Mouse (Mus musculus): ENCODE data around the gene Atrnl1. TPM values are rescaled to one million over a fixed set of nuclear protein-coding genes. Genes with fewer than 3 reads are reported as not detected.

Gene Atrnl1
- polyA plus RNA-seq, 1 experiment from 2014 or later = 8.9 TPM

GRCm38 (mm10) chr19:57786699-57787098 lies 175.9 kb downstream of the Atrnl1 start:
- WGBS = 60% methylated on average over 5 of the region's 5 CpGs
- Histone ChIP-seq H3K27me3 (ENCODE audit: insufficient read depth, low read length) (no peaks in the 10 kb centered on the region), H3K27ac (ENCODE audit: low read length) (no peak overlapping the region), H3K36me3 (ENCODE audit: insufficient read depth, low read length) (no peaks in the 10 kb centered on the region), H3K4me1 (ENCODE audit: insufficient read depth, low read length) (no peaks in the 10 kb centered on the region), H3K9me3 (ENCODE audit: low read length) (no peaks in the 10 kb centered on the region), H3K4me3 (ENCODE audit: low read length) (no peak overlapping the region), H3K4me2 (replicated peaks; ENCODE audit: low read depth, low read length) (no peak overlapping the region), H3K9ac (replicated peaks; ENCODE audit: low read length) (no peak overlapping the region)
- ATAC-seq (ENCODE audit: low FRiP score, low TSS enrichment) = peak; percentile 65

GRCm38 (mm10) chr19:57802207-57802606 lies 191.4 kb downstream of the Atrnl1 start:
- Histone ChIP-seq H3K4me2 (replicated peaks; ENCODE audit: low read depth, low read length) (no peak overlapping the region), H3K9me3 (ENCODE audit: low read length) (no peaks in the 10 kb centered on the region), H3K4me1 (ENCODE audit: insufficient read depth, low read length) (peaks cover 11% of the 10 kb centered on the region; the same call in 1 of the 2 replicates), H3K27ac (ENCODE audit: low read length) (peak overlapping the region; percentile 90), H3K4me3 (ENCODE audit: low read length) (no peak overlapping the region), H3K36me3 (ENCODE audit: insufficient read depth, low read length) (peaks cover 6% of the 10 kb centered on the region; the same call in 1 of the 2 replicates), H3K27me3 (ENCODE audit: insufficient read depth, low read length) (no peaks in the 10 kb centered on the region), H3K9ac (replicated peaks; ENCODE audit: low read length) (no peak overlapping the region)
- 0 out of 2 replicates have a peak, but pooled peaks have one; percentile 19 for ATAC-seq (ENCODE audit: low FRiP score, low TSS enrichment)
- WGBS = 61% methylated on average over 9 of the region's 9 CpGs

- 46% methylated on average over 14 of the region's 14 CpGs for WGBS
- Histone ChIP-seq H3K27me3 (ENCODE audit: insufficient read depth, low read length) (no peaks in the 10 kb centered on the region), H3K9ac (replicated peaks; ENCODE audit: low read length) (no peak overlapping the region), H3K4me3 (ENCODE audit: low read length) (no peak overlapping the region), H3K36me3 (ENCODE audit: insufficient read depth, low read length) (0 out of 2 replicates have a peak, but pooled peaks cover 3% of the 10 kb centered on the region), H3K4me1 (ENCODE audit: insufficient read depth, low read length) (peaks cover 11% of the 10 kb centered on the region; the same call in 1 of the 2 replicates), H3K27ac (ENCODE audit: low read length) (peak overlapping the region; percentile 90), H3K9me3 (ENCODE audit: low read length) (no peaks in the 10 kb centered on the region), H3K4me2 (replicated peaks; ENCODE audit: low read depth, low read length) (no peak overlapping the region; the same call in 1 of the 2 replicates)
- ATAC-seq (ENCODE audit: low FRiP score, low TSS enrichment) = peak; percentile 69
These were observed 192.1 kb downstream of the Atrnl1 start for GRCm38 (mm10) chr19:57802771-57803482.

- ATAC-seq (ENCODE audit: low FRiP score, low TSS enrichment) = peak; percentile 46; the same call in 1 of the 2 replicates
- Histone ChIP-seq H3K27ac (ENCODE audit: low read length) (peak overlapping the region; percentile 82), H3K9me3 (ENCODE audit: low read length) (no peaks in the 10 kb centered on the region), H3K4me2 (replicated peaks; ENCODE audit: low read depth, low read length) (no peak overlapping the region; the same call in 1 of the 2 replicates), H3K9ac (replicated peaks; ENCODE audit: low read length) (no peak overlapping the region), H3K27me3 (ENCODE audit: insufficient read depth, low read length) (no peaks in the 10 kb centered on the region), H3K4me1 (ENCODE audit: insufficient read depth, low read length) (peaks cover 11% of the 10 kb centered on the region; the same call in 1 of the 2 replicates), H3K36me3 (ENCODE audit: insufficient read depth, low read length) (0 out of 2 replicates have a peak, but pooled peaks cover under 1% of the 10 kb centered on the region), H3K4me3 (ENCODE audit: low read length) (no peak overlapping the region)
- whole genome bisulfite sequencing = 37% methylated on average over 3 of the region's 3 CpGs
These were observed 192.6 kb downstream of the Atrnl1 start for GRCm38 (mm10) chr19:57803483-57803820.

GRCm38 (mm10) chr19:57808363-57808762 lies 197.5 kb downstream of the Atrnl1 start:
- Histone ChIP-seq H3K9me3 (ENCODE audit: low read length) (no peaks in the 10 kb centered on the region), H3K36me3 (ENCODE audit: insufficient read depth, low read length) (no peaks in the 10 kb centered on the region), H3K9ac (replicated peaks; ENCODE audit: low read length) (no peak overlapping the region), H3K4me1 (ENCODE audit: insufficient read depth, low read length) (peaks cover 4% of the 10 kb centered on the region; the same call in 1 of the 2 replicates), H3K4me2 (replicated peaks; ENCODE audit: low read depth, low read length) (no peak overlapping the region), H3K27ac (ENCODE audit: low read length) (no peak overlapping the region), H3K27me3 (ENCODE audit: insufficient read depth, low read length) (no peaks in the 10 kb centered on the region), H3K4me3 (ENCODE audit: low read length) (no peak overlapping the region)
- WGBS = 64% methylated on average over 2 of the region's 2 CpGs
- ATAC-seq (ENCODE audit: low FRiP score, low TSS enrichment) = no peak

GRCm38 (mm10) chr19:57814291-57814690 lies 203.5 kb downstream of the Atrnl1 start:
- Histone ChIP-seq H3K4me3 (ENCODE audit: low read length) (no peak overlapping the region), H3K36me3 (ENCODE audit: insufficient read depth, low read length) (no peaks in the 10 kb centered on the region), H3K27ac (ENCODE audit: low read length) (no peak overlapping the region), H3K27me3 (ENCODE audit: insufficient read depth, low read length) (no peaks in the 10 kb centered on the region), H3K9ac (replicated peaks; ENCODE audit: low read length) (no peak overlapping the region), H3K4me2 (replicated peaks; ENCODE audit: low read depth, low read length) (no peak overlapping the region), H3K4me1 (ENCODE audit: insufficient read depth, low read length) (peaks cover 6% of the 10 kb centered on the region), H3K9me3 (ENCODE audit: low read length) (no peaks in the 10 kb centered on the region)
- no peak for ATAC-seq (ENCODE audit: low FRiP score, low TSS enrichment)
- 66% methylated on average over 6 of the region's 6 CpGs for WGBS

GRCm38 (mm10) chr19:57816221-57816996 lies 205.6 kb downstream of the Atrnl1 start:
- Histone ChIP-seq H3K4me1 (ENCODE audit: insufficient read depth, low read length) (peaks cover 3% of the 10 kb centered on the region; the same call in 1 of the 2 replicates), H3K4me3 (ENCODE audit: low read length) (no peak overlapping the region), H3K27me3 (ENCODE audit: insufficient read depth, low read length) (no peaks in the 10 kb centered on the region), H3K9me3 (ENCODE audit: low read length) (no peaks in the 10 kb centered on the region), H3K36me3 (ENCODE audit: insufficient read depth, low read length) (no peaks in the 10 kb centered on the region), H3K27ac (ENCODE audit: low read length) (no peak overlapping the region), H3K9ac (replicated peaks; ENCODE audit: low read length) (no peak overlapping the region), H3K4me2 (replicated peaks; ENCODE audit: low read depth, low read length) (no peak overlapping the region)
- ATAC-seq (ENCODE audit: low FRiP score, low TSS enrichment) = peak; percentile 67; the same call in 1 of the 2 replicates
- 88% methylated on average over 17 of the region's 17 CpGs for WGBS

- no peak overlapping the region for H3K4me2 ChIP-seq (replicated peaks; ENCODE audit: low read depth, low read length)
- no peak for ATAC-seq (ENCODE audit: low FRiP score, low TSS enrichment)
- no peaks in the 10 kb centered on the region for H3K36me3 ChIP-seq (ENCODE audit: insufficient read depth, low read length)
- H3K27ac ChIP-seq (ENCODE audit: low read length) = no peak overlapping the region
- H3K4me1 ChIP-seq (ENCODE audit: insufficient read depth, low read length) = peaks cover 3% of the 10 kb centered on the region; the same call in 1 of the 2 replicates
- H3K9me3 ChIP-seq (ENCODE audit: low read length) = no peaks in the 10 kb centered on the region
- no peak overlapping the region for H3K9ac ChIP-seq (replicated peaks; ENCODE audit: low read length)
- 40% methylated on average over 11 of the region's 11 CpGs for WGBS
- H3K27me3 ChIP-seq (ENCODE audit: insufficient read depth, low read length) = no peaks in the 10 kb centered on the region
- no peak overlapping the region for H3K4me3 ChIP-seq (ENCODE audit: low read length)
These were observed 206.9 kb downstream of the Atrnl1 start for GRCm38 (mm10) chr19:57817736-57818135.

GRCm38 (mm10) chr19:57823446-57823845 lies 212.6 kb downstream of the Atrnl1 start:
- Histone ChIP-seq H3K27me3 (ENCODE audit: insufficient read depth, low read length) (no peaks in the 10 kb centered on the region), H3K4me2 (replicated peaks; ENCODE audit: low read depth, low read length) (no peak overlapping the region), H3K9me3 (ENCODE audit: low read length) (no peaks in the 10 kb centered on the region), H3K4me1 (ENCODE audit: insufficient read depth, low read length) (no peaks in the 10 kb centered on the region), H3K36me3 (ENCODE audit: insufficient read depth, low read length) (0 out of 2 replicates have a peak, but pooled peaks cover 4% of the 10 kb centered on the region), H3K9ac (replicated peaks; ENCODE audit: low read length) (no peak overlapping the region), H3K27ac (ENCODE audit: low read length) (no peak overlapping the region), H3K4me3 (ENCODE audit: low read length) (no peak overlapping the region)
- 93% methylated on average over 4 of the region's 4 CpGs for WGBS
- ATAC-seq (ENCODE audit: low FRiP score, low TSS enrichment) = no peak

All from kidney, embryonic 16.5 days (tissue).